Mouse (Mus musculus) E14TG2a.4 (cell line): ENCODE measurements around the gene Ankrd23.

Experiments
- CTCF ChIP-seq: conservative IDR thresholded peaks from 2 replicates; pipeline ENCODE4 v1.5.1; 2014; ENCODE audit warnings: low read length
- NANOG ChIP-seq: IDR thresholded peaks from 2 replicates; pipeline ENCODE4 v1.6.1; 2014; ENCODE audit warnings: borderline replicate concordance, low read length, mixed read lengths
- POU5F1 ChIP-seq: IDR thresholded peaks from 2 replicates; pipeline ENCODE4 v1.6.1; 2014; ENCODE audit warnings: low read length, borderline replicate concordance

DNA sequence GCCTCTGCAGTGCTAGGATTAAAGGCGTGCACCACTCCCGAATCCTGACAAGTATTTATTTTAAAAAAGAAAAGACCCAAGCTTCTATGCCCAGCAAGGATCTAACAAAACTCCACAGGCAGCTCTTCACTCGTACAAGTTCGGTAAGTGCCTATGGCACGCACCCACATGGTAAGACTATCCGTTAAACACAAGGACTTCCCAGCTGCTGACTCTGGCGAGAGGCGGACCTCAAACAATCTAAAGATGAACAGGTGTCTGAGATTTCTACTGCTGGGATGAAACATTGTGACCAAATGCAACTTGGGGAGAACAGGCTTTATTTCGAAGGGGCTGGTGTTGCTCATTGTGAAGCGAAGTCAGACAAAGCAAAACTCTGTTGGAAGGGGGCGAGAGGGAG is 3.4 kb upstream of the Ankrd23 start:
- no peak for TF ChIP-seq CTCF
- no peak for TF ChIP-seq POU5F1
- no peak for TF ChIP-seq NANOG
